26 mouse cellular contexts compared by ENCODE assay signal in genomic region chr2:60503991-60504390, GRCm38 (mm10). TPM values are rescaled to one million over a fixed set of nuclear protein-coding genes. Genes with fewer than 3 reads are reported as not detected.
DNase-seq lines count a peak whose midpoint lies in the region; ATAC-seq and TF ChIP-seq lines count a peak whose summit lies in the region.
"Had no signal": no experiment of that assay in that cellular context is flagged by ENCODE, and none has a peak within 500 bp of the region (broad histone marks: within the 10 kb centered on the region; RNA-seq: fewer than 3 reads in every experiment).

No protein-coding gene starts in this region.

- no peak overlapping the region for H3K27ac ChIP-seq in forebrain, postnatal 0 days (ENCODE audit: low read depth, low read length)
- no peak overlapping the region for H3K27ac ChIP-seq in forebrain, embryonic 10.5 days
- H3K27ac ChIP-seq: gastrocnemius, adult 2 months; heart, adult 2 months; hindbrain, embryonic 13.5 days; liver, embryonic 14.5 days; neural tube, embryonic 15.5 days had no signal

- DNase-seq in adrenal gland, adult (ENCODE audit: inconsistent age in 2 of 2, low spot score in 1 of 2): peak; percentile 8 to 44
- no peak for DNase-seq in adrenal gland, postnatal 4 days (ENCODE audit: low spot score in 2 of 2)
- peak; percentile 21 for DNase-seq in forebrain, postnatal 0 days
- no peak for DNase-seq in forebrain, embryonic 10.5 days (ENCODE audit: extremely low spot score, low spot score)
- peak; percentile 62 for DNase-seq in adrenal gland, postnatal 14 days
- DNase-seq in thymus, postnatal 25 days: no peak
- no peak for DNase-seq in thymus, adult 18-20 months
- DNase-seq: cerebellum, adult 9-10 months; cerebellum, postnatal 36 days; gastrocnemius, adult 2 months; gastrocnemius, postnatal 36 days; heart, adult 2 months; heart, postnatal 4 days; kidney, postnatal 14 days; liver; lung, adult 2 months; lung, postnatal 14 days; midbrain, embryonic 14.5 days had no signal

- H3K9me3 ChIP-seq in forebrain, postnatal 0 days (ENCODE audit: low read length): no peaks in the 10 kb centered on the region
- H3K9me3 ChIP-seq in forebrain, embryonic 10.5 days: peaks cover 3% of the 10 kb centered on the region; the same call in 1 of the 2 replicates
- H3K9me3 ChIP-seq: G1E; heart, embryonic 12.5 days; hindbrain, embryonic 13.5 days; neural tube, embryonic 15.5 days had no signal

- no peak overlapping the region for H3K4me3 ChIP-seq in forebrain, postnatal 0 days (ENCODE audit: low read depth, low read length)
- no peak overlapping the region for H3K4me3 ChIP-seq in forebrain, embryonic 10.5 days
- H3K4me3 ChIP-seq: gastrocnemius, adult 2 months; heart, adult 2 months; heart, embryonic 12.5 days; hindbrain, embryonic 13.5 days; neural tube, embryonic 15.5 days had no signal

- no peak for ATAC-seq in forebrain, postnatal 0 days
- ATAC-seq: intestine, postnatal 0 days had no signal

- H3K9ac ChIP-seq in forebrain, postnatal 0 days: no peak overlapping the region
- H3K9ac ChIP-seq: heart, embryonic 12.5 days; hindbrain, embryonic 13.5 days; liver, embryonic 14.5 days; neural tube, embryonic 15.5 days had no signal

- no peaks in the 10 kb centered on the region for H3K27me3 ChIP-seq in forebrain, postnatal 0 days (ENCODE audit: insufficient read depth, low read length)
- no peaks in the 10 kb centered on the region for H3K27me3 ChIP-seq in forebrain, embryonic 10.5 days (ENCODE audit: poor library complexity, severe bottlenecking)
- H3K27me3 ChIP-seq: heart, embryonic 12.5 days; hindbrain, embryonic 13.5 days; neural tube, embryonic 15.5 days; Patski had no signal

- H3K4me1 ChIP-seq in forebrain, postnatal 0 days (ENCODE audit: insufficient read depth): no peaks in the 10 kb centered on the region
- H3K4me1 ChIP-seq in forebrain, embryonic 10.5 days: peaks cover 4% of the 10 kb centered on the region; the same call in 1 of the 2 replicates
- H3K4me1 ChIP-seq: hindbrain, embryonic 13.5 days; neural tube, embryonic 15.5 days had no signal

- TF ChIP-seq CTCF in forebrain, postnatal 0 days (IDR thresholded peaks at IDR 0.05; ENCODE audit: low read depth): no peak

- no peak overlapping the region for H3K4me2 ChIP-seq in forebrain, postnatal 0 days (ENCODE audit: low read depth)
- H3K4me2 ChIP-seq: hindbrain, embryonic 13.5 days; neural tube, embryonic 15.5 days had no signal

- no peaks in the 10 kb centered on the region for H3K36me3 ChIP-seq in forebrain, postnatal 0 days (ENCODE audit: insufficient read depth)
- H3K36me3 ChIP-seq in forebrain, embryonic 10.5 days (replicated peaks): no peaks in the 10 kb centered on the region
- H3K36me3 ChIP-seq: G1E; heart, embryonic 12.5 days; hindbrain, embryonic 13.5 days; neural tube, embryonic 15.5 days had no signal

- 51% methylated on average over 4 of the region's 4 CpGs for WGBS in forebrain, postnatal 0 days
- WGBS in forebrain, embryonic 10.5 days: 88% methylated on average over 4 of the region's 4 CpGs

RNA-seq across cellular contexts. Expression of gene Pla2r1, which starts 49.1 kb away (rescaled TPM):
- 1 to 10 TPM; 3.0 to 3.1 TPM for total RNA-seq in adrenal gland, postnatal 4 days (2021)
- total RNA-seq in forebrain, postnatal 0 days (2014; rRNA removed): 0.54 and 0.81 TPM in 2 replicates
- 0.15 and 0.21 TPM in 2 replicates for polyA plus RNA-seq in forebrain, postnatal 0 days (2015; fragmentation: Nextera tagmentation; extraction: Ambion mirVana)
- polyA plus RNA-seq in forebrain, embryonic 10.5 days (2016; fragmentation: Nextera tagmentation; extraction: Ambion mirVana): 1.0 and 1.3 TPM in 2 replicates
- total RNA-seq in adrenal gland, postnatal 14 days (2021): 2.0 and 2.3 TPM in 2 replicates
- total RNA-seq: monocyte, adult 5-6 weeks had no signal
- polyA plus RNA-seq: G1E had no signal

Comparison
In these comparisons a context has a peak if more than half of its experiments do, and no peak if none do; other contexts are left out.
1. DNase-seq: peak in adrenal gland, adult (2 of 2), forebrain, postnatal 0 days (single experiment) and adrenal gland, postnatal 14 days (single experiment); none in adrenal gland, postnatal 4 days (0 of 2), forebrain, embryonic 10.5 days (single experiment), thymus, postnatal 25 days (single experiment) and thymus, adult 18-20 months (0 of 2).